Mouse (Mus musculus): ENCODE measurements at regions not wholly inside any gene's neighbourhood (a gene's known extent, or its start where the extent isn't known, plus 50 kb on each side); places are given as distances from the start of the nearest gene placed in this dataset.
A peak's percentile ranks its signal among the peaks of the same experiment; 100 is the strongest.

DNA sequence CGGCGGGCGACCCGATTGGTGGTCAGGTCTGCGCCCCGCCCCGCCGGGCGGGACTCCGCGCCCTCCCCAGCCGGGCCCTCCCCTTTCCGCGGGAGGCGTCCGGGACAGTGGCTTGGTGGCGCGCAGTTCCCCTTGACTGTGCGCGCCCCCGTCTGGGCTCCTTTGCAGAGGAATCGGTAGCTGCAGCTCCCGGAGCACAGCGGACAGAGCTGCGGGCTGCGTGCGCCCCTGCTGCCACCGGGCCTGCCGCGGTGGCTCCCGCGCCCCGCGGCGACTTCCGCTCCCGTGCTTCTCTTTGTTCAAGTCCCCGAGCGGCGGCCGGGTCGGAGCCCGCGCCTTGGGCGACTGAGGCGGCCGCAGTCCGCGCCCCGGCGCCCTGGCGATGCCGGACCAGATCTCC, 566.6 kb upstream of the Gm21863 start:
- DNase-seq: peak; percentile 43

Data from lung, postnatal 36 days (tissue).